ENCODE assay signal across 9 mouse cellular contexts in genomic region chr8:122181991-122182390, GRCm38 (mm10).
DNase-seq lines count a peak whose midpoint lies in the region; ATAC-seq and TF ChIP-seq lines count a peak whose summit lies in the region.
"Had no signal": no experiment of that assay in that cellular context is flagged by ENCODE, and none has a peak within 500 bp of the region (broad histone marks: within the 10 kb centered on the region; RNA-seq: fewer than 3 reads in every experiment).

No protein-coding gene starts in this region.

- no peaks in the 10 kb centered on the region for H3K36me3 ChIP-seq in embryonic facial prominence, embryonic 14.5 days (ENCODE audit: control insufficient read depth, insufficient read depth, low read length)
- H3K36me3 ChIP-seq in embryonic facial prominence, embryonic 10.5 days (replicated peaks) = no peaks in the 10 kb centered on the region

- no peak for TF ChIP-seq CTCF in embryonic fibroblast, embryonic 13.5 days (IDR thresholded peaks at IDR 0.05; ENCODE audit: borderline replicate concordance, insufficient read depth, low read length)

- no peak for DNase-seq in embryonic facial prominence, embryonic 14.5 days (ENCODE audit: low spot score)
- no peak for DNase-seq in embryonic facial prominence, embryonic 10.5 days (ENCODE audit: low spot score)
- DNase-seq in 3134 (ENCODE audit: extremely low read depth, insufficient read length, low spot score) = peak; percentile 76
- peak; percentile 45 for DNase-seq in heart, postnatal 4 days
- DNase-seq in right cerebral cortex, postnatal 10 days (ENCODE audit: low spot score in 2 of 2) = no peak
- no peak for DNase-seq in spleen, adult 18-20 months
- DNase-seq in urinary bladder, adult 2 months (ENCODE audit: low spot score) = no peak
- DNase-seq: kidney, adult 11 months had no signal

- WGBS in embryonic facial prominence, embryonic 14.5 days = 60% methylated on average over 9 of the region's 9 CpGs
- WGBS in embryonic facial prominence, embryonic 10.5 days = 83% methylated on average over 9 of the region's 9 CpGs

- H3K9ac ChIP-seq in embryonic facial prominence, embryonic 14.5 days (ENCODE audit: low read depth, low read length) = no peak overlapping the region

- no peaks in the 10 kb centered on the region for H3K27me3 ChIP-seq in embryonic facial prominence, embryonic 14.5 days (replicated peaks; ENCODE audit: control insufficient read depth, insufficient read depth, low read length)
- H3K27me3 ChIP-seq in embryonic facial prominence, embryonic 10.5 days (replicated peaks; ENCODE audit: low read depth, poor library complexity, severe bottlenecking) = 0 out of 2 replicates have a peak, but pooled peaks cover 5% of the 10 kb centered on the region

- peak overlapping the region; percentile 52 for H3K27ac ChIP-seq in embryonic facial prominence, embryonic 14.5 days (replicated peaks; ENCODE audit: low read depth, low read length)
- H3K27ac ChIP-seq in embryonic facial prominence, embryonic 10.5 days (replicated peaks) = no peak overlapping the region
- H3K27ac ChIP-seq in embryonic fibroblast, embryonic 13.5 days (ENCODE audit: insufficient read depth, low read length) = peak overlapping the region; percentile 97

- peak; percentile 39; the same call in 1 of the 2 replicates for TF ChIP-seq POLR2A in embryonic fibroblast, embryonic 13.5 days (IDR thresholded peaks at IDR 0.05; ENCODE audit: low read depth, low read length)

- no peak overlapping the region for H3K4me2 ChIP-seq in embryonic facial prominence, embryonic 14.5 days (ENCODE audit: low read depth, low read length)

- ATAC-seq in embryonic facial prominence, embryonic 14.5 days (ENCODE audit: low read depth) = no peak

- peaks cover 15% of the 10 kb centered on the region; the same call in 1 of the 2 replicates for H3K4me1 ChIP-seq in embryonic facial prominence, embryonic 14.5 days (ENCODE audit: control insufficient read depth, insufficient read depth, low read length)
- peaks cover 15% of the 10 kb centered on the region for H3K4me1 ChIP-seq in embryonic facial prominence, embryonic 10.5 days
- H3K4me1 ChIP-seq in embryonic fibroblast, embryonic 13.5 days (ENCODE audit: control insufficient read depth, insufficient read depth, low read length) = peaks cover 42% of the 10 kb centered on the region

- no peaks in the 10 kb centered on the region for H3K9me3 ChIP-seq in embryonic facial prominence, embryonic 14.5 days (ENCODE audit: control insufficient read depth, low read length)
- H3K9me3 ChIP-seq in embryonic facial prominence, embryonic 10.5 days = no peaks in the 10 kb centered on the region

- no peak overlapping the region for H3K4me3 ChIP-seq in embryonic facial prominence, embryonic 14.5 days (ENCODE audit: low read depth, low read length)
- H3K4me3 ChIP-seq in embryonic facial prominence, embryonic 10.5 days = no peak overlapping the region
- no peak overlapping the region for H3K4me3 ChIP-seq in embryonic fibroblast, embryonic 13.5 days (ENCODE audit: insufficient read depth, low read length)

Comparison
In these comparisons a context has a peak if more than half of its experiments do, and no peak if none do; other contexts are left out.
1. DNase-seq: peak in 3134 (single experiment) and heart, postnatal 4 days (single experiment); none in embryonic facial prominence, embryonic 14.5 days (single experiment), embryonic facial prominence, embryonic 10.5 days (single experiment), right cerebral cortex, postnatal 10 days (0 of 2), spleen, adult 18-20 months (0 of 2) and urinary bladder, adult 2 months (single experiment).